Mouse (Mus musculus) lung, postnatal 0 days (tissue): ENCODE data around the gene Gm45711.

Experiments used
- CTCF ChIP-seq: IDR thresholded peaks from 2 replicates; pipeline ENCODE4 v1.5.1; 2016; ENCODE audit warnings: antibody characterized with exemption, mild to moderate bottlenecking
- EP300 ChIP-seq: IDR thresholded peaks from 2 replicates; pipeline ENCODE4 v1.6.1; 2016; ENCODE audit warnings: antibody characterized with exemption, mild to moderate bottlenecking, control low read depth

DNA sequence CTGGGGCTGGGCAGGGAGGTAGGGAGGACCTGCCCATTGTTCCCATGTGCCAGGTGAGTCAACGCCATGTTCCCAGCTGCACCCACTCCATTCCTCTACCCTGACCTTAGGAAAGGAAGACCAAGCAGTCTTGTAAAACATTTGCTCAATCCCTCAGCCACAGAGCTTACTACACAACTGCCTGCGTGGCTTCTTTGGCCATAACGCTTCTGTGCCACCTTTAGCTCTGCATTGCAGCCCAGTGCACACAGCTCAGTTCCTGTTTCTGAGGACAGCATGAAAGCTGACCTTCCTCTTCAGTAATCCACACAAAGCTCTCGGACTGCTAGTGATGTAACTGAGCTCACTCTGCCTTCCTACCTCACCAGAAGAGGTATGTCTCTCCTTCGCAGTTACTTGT is 77.0 kb downstream of the Gm45711 start:
- TF ChIP-seq CTCF (no peak), EP300 (no peak)
